Mouse (Mus musculus): ENCODE results near the gene Skint6.
"Not testable (repeated sequence)": the region's sequence is repeated elsewhere in the genome, so short reads cannot be mapped to it uniquely, and the experiment has no call there.

Gene Skint6

GRCm38 (mm10) chr4:113286873-113287272, at the start of gene Skint6:
Gene Skint6 (minus strand): TSS chr4:113286973.
- no peak for DNase-seq

GRCm38 (mm10) chr4:113320911-113321310, 34.1 kb upstream of the Skint6 start:
- DNase-seq: no peak

- no peak for DNase-seq
Measured at GRCm38 (mm10) chr4:113301773-113302473, 15.2 kb upstream of the Skint6 start.

GRCm38 (mm10) chr4:113263363-113264060, 23.3 kb downstream of the Skint6 start:
- DNase-seq: no peak

- no peak for DNase-seq
Measured at GRCm38 (mm10) chr4:113245808-113246207, 41.0 kb downstream of the Skint6 start.

- no peak for DNase-seq
Measured at GRCm38 (mm10) chr4:113067621-113068020, 219.2 kb downstream of the Skint6 start.

GRCm38 (mm10) chr4:112979160-112979559, 307.6 kb downstream of the Skint6 start:
- not testable (repeated sequence) for DNase-seq

- no peak for DNase-seq
Measured at GRCm38 (mm10) chr4:112790646-112791045, 496.1 kb downstream of the Skint6 start.

- DNase-seq: no peak
Measured at GRCm38 (mm10) chr4:112774766-112775165, 512.0 kb downstream of the Skint6 start, which contains the start of gene Skint10. Gene Skint10 (minus strand): TSS chr4:112774866.

Data from cerebellum, adult 9-11 months (tissue).